Mouse (Mus musculus) gastrocnemius, adult 2 months (tissue): ENCODE results near the gene Urgcp. TPM values are rescaled to one million over a fixed set of nuclear protein-coding genes. Genes with fewer than 3 reads are reported as not detected.

Experiments used
- DNase-seq: peaks from one replicate; pipeline ENCODE4 v3.0.0; 2022
- H3K27ac ChIP-seq: fragments of 200-600 bp; 2 replicates; pipeline ENCODE4 v1.8.1; 2022; ENCODE audit warnings: mild to moderate bottlenecking
- H3K4me3 ChIP-seq: fragments of 200-600 bp; 2 replicates; pipeline ENCODE4 v1.8.1; 2022; ENCODE audit warnings: mild to moderate bottlenecking, moderate library complexity
- CTCF ChIP-seq: fragments of 200-600 bp; IDR thresholded peaks from 2 replicates; pipeline ENCODE4 v1.8.1; 2022; ENCODE audit warnings: antibody characterized with exemption, mild to moderate bottlenecking, moderate library complexity
- intact Hi-C: fragments of 180-260 bp; cut with DNase I; formaldehyde crosslinking; loops from one replicate; pipeline ENCODE4 v1.15.1; 2025
- total RNA-seq, 2 experiments: library from RNA; stranded (reverse); gene quantifications; 2 replicates each; pipeline ENCODE4 v1.2.3; 2021

Gene Urgcp
- total RNA-seq, 2 experiments from 2014 or later, result 42.2 to 48.9 TPM

GRCm38 (mm10) chr11:5702271-5702956 lies 59.8 kb downstream of the Urgcp start:
- intact Hi-C loops, result loop anchor here (10.0 kb wide), 1 partner anchor 418 kb away; no protein-coding TSS in a partner anchor

GRCm38 (mm10) chr11:5701821-5702220 lies 60.4 kb downstream of the Urgcp start:
- DNase-seq, result no peak
- intact Hi-C loops, result loop anchor here (10.0 kb wide), 1 partner anchor 417 kb away; no protein-coding TSS in a partner anchor
- Histone ChIP-seq H3K4me3 (no peak overlapping the region), H3K27ac (no peak overlapping the region)
- no peak for TF ChIP-seq CTCF

More at GRCm38 (mm10) chr11:5702271-5702956, 59.8 kb downstream of the Urgcp start:
- no peak for DNase-seq
- H3K4me3 ChIP-seq, result no peak overlapping the region
- no peak for TF ChIP-seq CTCF
- no peak overlapping the region for H3K27ac ChIP-seq

GRCm38 (mm10) chr11:5701300-5701699 lies 60.9 kb downstream of the Urgcp start:
- H3K4me3 ChIP-seq, result no peak overlapping the region
- DNase-seq, result no peak
- TF ChIP-seq CTCF, result no peak
- intact Hi-C loops, result loop anchor here (10.0 kb wide), 1 partner anchor 416 kb away; no protein-coding TSS in a partner anchor
- H3K27ac ChIP-seq, result no peak overlapping the region

GRCm38 (mm10) chr11:5700808-5701207 lies 61.4 kb downstream of the Urgcp start:
- TF ChIP-seq CTCF, result no peak
- H3K4me3 ChIP-seq, result no peak overlapping the region
- no peak overlapping the region for H3K27ac ChIP-seq
- intact Hi-C loops, result loop anchor here (10.0 kb wide), 1 partner anchor 416 kb away; no protein-coding TSS in a partner anchor
- DNase-seq, result no peak

GRCm38 (mm10) chr11:5691775-5692174 lies 70.4 kb downstream of the Urgcp start:
- Histone ChIP-seq H3K27ac (no peak overlapping the region), H3K4me3 (no peak overlapping the region)
- intact Hi-C loops, result loop anchor here (2.0 kb wide), 1 partner anchor 207 kb away; no protein-coding TSS in a partner anchor
- peak; percentile 45 for DNase-seq
- peak; percentile 71 for TF ChIP-seq CTCF

GRCm38 (mm10) chr11:5684283-5684682 lies 77.9 kb downstream of the Urgcp start:
- Histone ChIP-seq H3K27ac (no peak overlapping the region), H3K4me3 (no peak overlapping the region)
- intact Hi-C loops, result no loop called here
- no peak for TF ChIP-seq CTCF
- DNase-seq, result no peak

- no peak for TF ChIP-seq CTCF
- intact Hi-C loops, result no loop called here
- H3K27ac ChIP-seq, result no peak overlapping the region
- H3K4me3 ChIP-seq, result no peak overlapping the region
- no peak for DNase-seq
Observed at GRCm38 (mm10) chr11:5682541-5682940, 79.6 kb downstream of the Urgcp start.

Other genes starting within 250 kb of the Urgcp start
- 10 to 100 TPM; 64.5 to 70.5 TPM for gene Xbp1, start 241.7 kb downstream of the Urgcp start, total RNA-seq
- gene Ccdc117, start 220.2 kb downstream of the Urgcp start, total RNA-seq, result 10 to 100 TPM; 16.3 to 30.0 TPM
- gene Ankrd36, start 192.7 kb downstream of the Urgcp start, total RNA-seq, result not detected
- 100 to 1,000 TPM in 1 of 2 experiments, 10 to 100 TPM in 1; 92.2 to 109 TPM for gene Mrps24, start 46.7 kb downstream of the Urgcp start, total RNA-seq
- 10 to 100 TPM; 10.7 to 14.0 TPM for gene Dbnl, start 26.1 kb upstream of the Urgcp start, total RNA-seq
- gene Pgam2, start 41.4 kb upstream of the Urgcp start, total RNA-seq, result 1,000 to 10,000 TPM; 2,835 to 2,943 TPM
- gene Polm, start 75.6 kb upstream of the Urgcp start, total RNA-seq, result 1 to 10 TPM; 1.7 to 3.1 TPM
- 10 to 100 TPM; 52.8 to 72.3 TPM for gene Aebp1, start 99.6 kb upstream of the Urgcp start, total RNA-seq
- gene Pold2, start 115.9 kb upstream of the Urgcp start, total RNA-seq, result 10 to 100 TPM; 39.7 to 48.5 TPM
- gene Myl7, start 136.4 kb upstream of the Urgcp start, total RNA-seq, result not detected
- 1 to 10 TPM; 1.8 to 7.8 TPM for gene Gck, start 187.7 kb upstream of the Urgcp start, total RNA-seq
- gene Ykt6, start 193.3 kb upstream of the Urgcp start, total RNA-seq, result 10 to 100 TPM; 37.0 to 46.7 TPM